Mouse (Mus musculus) heart, embryonic 11.5 days (tissue): ENCODE data around the gene Cdca5. TPM values are rescaled to one million over a fixed set of nuclear protein-coding genes. Genes with fewer than 3 reads are reported as not detected.
"Not testable (repeated sequence)": the region's sequence is repeated elsewhere in the genome, so short reads cannot be mapped to it uniquely, and the experiment has no call there.

Experiments
- ATAC-seq: fragments of 200-750 bp; cut with Nextera tagmentation; replicated peaks from 2 replicates; pipeline ENCODE4 v1.8.0; 2017; ENCODE audit warnings: moderate library complexity; ENCODE audit not compliant: insufficient number of reproducible peaks, low FRiP score, low TSS enrichment
- H3K27ac ChIP-seq: fragments of 300-500 bp; sonication (generic); 2 replicates; pipeline ENCODE4 v1.5.1; 2014; ENCODE audit warnings: mild to moderate bottlenecking, low read depth, low read length
- H3K27me3 ChIP-seq: fragments of 300-500 bp; sonication (generic); 2 replicates; pipeline ENCODE4 v1.6.1; 2014; ENCODE audit warnings: mild to moderate bottlenecking, low read length, mixed read lengths; ENCODE audit not compliant: control insufficient read depth, insufficient read depth
- H3K36me3 ChIP-seq: fragments of 300-500 bp; sonication (generic); 2 replicates; pipeline ENCODE4 v1.6.1; 2014; ENCODE audit warnings: mild to moderate bottlenecking, low read length, moderate library complexity, mixed read lengths; ENCODE audit not compliant: control insufficient read depth, insufficient read depth
- H3K4me1 ChIP-seq: fragments of 300-500 bp; sonication (generic); 2 replicates; pipeline ENCODE4 v1.6.1; 2014; ENCODE audit warnings: low read length; ENCODE audit not compliant: control insufficient read depth, insufficient read depth
- H3K4me2 ChIP-seq: fragments of 300-500 bp; sonication (generic); 2 replicates; pipeline ENCODE4 v1.6.1; 2014; ENCODE audit warnings: mild to moderate bottlenecking, moderate library complexity
- H3K4me3 ChIP-seq: fragments of 300-500 bp; sonication (generic); 2 replicates; pipeline ENCODE4 v1.5.1; 2014; ENCODE audit warnings: low read depth, low read length
- H3K9ac ChIP-seq: fragments of 300-500 bp; sonication (generic); 2 replicates; pipeline ENCODE4 v1.6.1; 2014; ENCODE audit warnings: mild to moderate bottlenecking, low read depth, low read length, moderate library complexity
- H3K9me3 ChIP-seq: fragments of 300-500 bp; sonication (generic); replicated peaks from 2 replicates; pipeline ENCODE4 v1.6.1; 2016; ENCODE audit warnings: low read length; ENCODE audit not compliant: control insufficient read depth
- WGBS: fragments of 180-500 bp; shearing (Covaris S2); extraction: QIAGEN DNeasy Blood & Tissue Kit; methylation state at CpG from one replicate; pipeline ENCODE4 v1.1.7; 2014; ENCODE audit not compliant: insufficient replicate concordance; 5-methylcytosine and 5-hydroxymethylcytosine counted together
- polyA plus RNA-seq: library from polyadenylated mRNA; unstranded; fragments of >200 nt; fragmentation: Nextera tagmentation; extraction: Ambion mirVana; gene quantifications from 2 replicates; pipeline ENCODE4 v1.2.1, GENCODE M21; 2014

Gene Cdca5
- polyA plus RNA-seq, 1 experiment from 2014 or later, result 33.4 TPM

DNA sequence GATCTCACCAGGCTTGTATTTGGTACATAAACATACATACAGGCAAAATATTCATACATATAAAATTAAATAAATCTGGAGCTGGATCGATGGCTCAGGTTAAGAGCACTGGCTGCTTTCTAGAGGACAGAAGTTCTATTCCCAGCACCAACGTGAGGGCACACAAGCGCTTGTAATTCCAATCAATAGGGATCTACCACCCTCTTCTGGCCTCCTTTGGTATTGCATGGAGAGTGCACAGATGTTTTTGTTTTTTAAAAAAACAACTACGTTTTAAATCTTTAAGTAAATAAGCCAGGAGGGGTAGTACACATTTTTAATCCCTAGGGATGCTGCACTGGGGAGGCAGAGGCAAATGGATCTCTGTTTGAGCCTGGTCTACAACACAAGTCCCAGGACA, 41.5 kb downstream of the Cdca5 start:
- ATAC-seq, result no peak
- H3K4me3 ChIP-seq, result no peak overlapping the region
- H3K4me2 ChIP-seq, result no peak overlapping the region

DNA sequence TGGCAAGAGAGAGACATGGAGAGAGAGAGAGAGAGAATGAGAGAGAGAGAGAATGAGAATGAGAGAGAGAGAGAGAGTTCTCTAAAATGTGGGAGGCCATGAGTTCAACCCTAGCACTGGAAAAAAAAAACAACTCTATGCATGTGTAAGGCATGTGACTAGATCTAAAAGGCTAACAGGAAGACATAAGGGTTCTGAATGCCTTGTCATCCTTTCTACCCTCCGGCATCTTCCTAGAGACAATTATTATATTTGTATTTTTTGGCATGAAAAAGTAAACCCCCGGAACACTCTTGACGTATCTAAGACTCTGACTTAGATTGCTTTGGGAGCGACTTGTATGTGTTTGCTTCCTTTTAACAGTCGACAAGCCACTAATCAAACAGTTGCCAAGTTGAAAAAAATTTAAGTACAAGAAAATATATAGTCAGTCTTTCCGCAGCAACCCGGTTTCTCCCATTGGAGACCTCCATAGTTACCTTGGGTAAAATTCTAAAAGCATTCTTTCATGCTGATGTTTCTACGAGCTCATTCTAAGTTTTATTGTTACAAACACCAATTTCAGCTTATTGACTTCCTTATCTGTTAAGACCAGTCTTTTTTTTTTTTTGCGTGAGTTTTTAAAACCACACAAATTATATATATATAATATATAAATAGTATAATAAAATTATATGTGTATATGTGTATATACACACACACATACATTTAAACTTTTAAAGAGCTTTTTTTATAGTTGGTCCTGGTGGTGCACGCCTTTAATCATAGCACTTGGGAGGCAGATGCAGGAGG, 42.2 kb downstream of the Cdca5 start:
- peak overlapping the region; percentile 61 for H3K9ac ChIP-seq

More for the DNA sequence above, 41.5 kb downstream of the Cdca5 start:
- H3K36me3 ChIP-seq, result no peaks in the 10 kb centered on the region
- no peaks in the 10 kb centered on the region for H3K27me3 ChIP-seq
- H3K9ac ChIP-seq, result no peak overlapping the region
- 24% methylated on average over 4 of the region's 4 CpGs for WGBS
- no peaks in the 10 kb centered on the region for H3K9me3 ChIP-seq
- H3K27ac ChIP-seq, result no peak overlapping the region
- peaks cover 5% of the 10 kb centered on the region; the same call in 1 of the 2 replicates for H3K4me1 ChIP-seq

DNA sequence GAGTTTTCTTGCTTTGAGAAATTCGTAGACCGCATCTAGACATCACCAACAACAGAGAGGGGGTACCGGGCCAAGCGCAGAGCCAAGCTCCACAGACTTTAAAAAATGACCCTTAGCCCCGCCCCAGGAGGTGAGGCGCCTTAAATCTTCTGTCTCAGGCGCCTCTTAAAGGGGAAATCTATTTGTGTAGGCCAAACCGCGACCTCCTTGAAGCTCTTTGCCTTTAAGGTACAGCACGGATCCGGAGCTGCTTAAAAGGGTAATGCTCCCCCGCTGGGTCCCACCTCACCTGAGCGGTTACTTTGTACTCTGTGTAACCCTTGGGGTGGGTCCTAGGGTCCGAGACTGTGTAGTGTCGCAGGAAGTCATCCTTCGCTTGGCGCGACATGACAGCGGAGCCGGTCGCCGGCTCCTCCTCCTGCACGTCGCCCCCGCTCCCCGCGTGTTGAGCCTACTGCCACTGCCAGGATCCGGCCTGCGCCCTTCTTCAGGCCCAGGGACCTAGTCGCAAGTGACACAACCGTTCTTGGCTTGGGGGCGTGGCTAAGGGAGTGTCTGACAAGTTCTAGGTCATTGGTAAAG, 43.1 kb downstream of the Cdca5 start, which contains the start of gene Snx15:
Gene Snx15, minus strand, starts transcription at position 545 of the 582 bp plus-strand sequence.
- Histone ChIP-seq H3K4me3 (peak within 1 kb of the TSS; percentile 40), H3K36me3 (no peaks in the 10 kb centered on the region), H3K27ac (peak within 1 kb of the TSS; percentile 52), H3K4me2 (peak within 1 kb of the TSS; percentile 52), H3K9ac (peak within 1 kb of the TSS; percentile 61), H3K4me1 (no peaks in the 10 kb centered on the region), H3K9me3 (no peaks in the 10 kb centered on the region), H3K27me3 (no peaks in the 10 kb centered on the region)
- under 1% methylated on average over 32 of the region's 32 CpGs for WGBS
- peak; percentile 85 for ATAC-seq

More for the DNA sequence above, 42.2 kb downstream of the Cdca5 start:
- no peaks in the 10 kb centered on the region for H3K9me3 ChIP-seq
- H3K27me3 ChIP-seq, result no peaks in the 10 kb centered on the region
- H3K4me3 ChIP-seq, result peak overlapping the region; percentile 40
- peak overlapping the region; percentile 52 for H3K4me2 ChIP-seq
- no peaks in the 10 kb centered on the region for H3K36me3 ChIP-seq
- peaks cover under 1% of the 10 kb centered on the region; the same call in 1 of the 2 replicates for H3K4me1 ChIP-seq
- H3K27ac ChIP-seq, result peak overlapping the region; percentile 52
- WGBS, result 69% methylated on average over 10 of the region's 10 CpGs
- no peak for ATAC-seq

DNA sequence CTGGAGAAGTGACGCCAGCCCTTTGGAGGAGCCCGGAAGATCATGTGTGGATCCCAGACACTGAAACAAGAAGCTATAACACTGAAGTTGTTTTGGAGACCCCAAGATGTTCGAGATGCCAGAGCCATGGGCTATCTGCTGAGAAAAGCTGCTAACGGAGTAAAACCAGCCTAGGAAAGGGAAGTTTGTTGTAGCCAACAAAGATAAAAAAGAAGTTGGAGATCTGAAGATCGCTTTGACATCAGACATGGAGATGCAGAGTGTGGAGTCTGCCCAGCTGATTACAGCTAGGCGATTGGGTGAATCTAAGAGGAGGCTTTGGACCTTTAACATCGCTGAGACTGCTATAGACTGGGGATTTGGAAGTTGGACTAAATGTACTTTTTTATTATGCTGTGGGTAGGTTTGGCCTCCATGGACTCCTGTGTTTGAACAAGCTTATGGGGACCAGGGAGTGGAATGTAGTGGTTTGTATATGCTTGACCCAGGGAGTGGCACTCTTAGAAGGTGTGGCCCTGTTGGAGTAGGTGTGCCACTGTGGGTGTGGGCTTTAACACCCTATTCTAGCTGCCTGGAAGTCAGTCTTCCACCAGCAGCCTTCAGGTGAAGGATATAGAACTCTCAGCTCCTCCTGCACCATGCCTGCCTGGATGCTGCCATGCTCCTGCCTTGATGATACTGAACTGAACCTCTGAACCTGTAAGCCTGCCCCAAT, 45.8 kb downstream of the Cdca5 start:
- not testable (repeated sequence) for H3K4me2 ChIP-seq

DNA sequence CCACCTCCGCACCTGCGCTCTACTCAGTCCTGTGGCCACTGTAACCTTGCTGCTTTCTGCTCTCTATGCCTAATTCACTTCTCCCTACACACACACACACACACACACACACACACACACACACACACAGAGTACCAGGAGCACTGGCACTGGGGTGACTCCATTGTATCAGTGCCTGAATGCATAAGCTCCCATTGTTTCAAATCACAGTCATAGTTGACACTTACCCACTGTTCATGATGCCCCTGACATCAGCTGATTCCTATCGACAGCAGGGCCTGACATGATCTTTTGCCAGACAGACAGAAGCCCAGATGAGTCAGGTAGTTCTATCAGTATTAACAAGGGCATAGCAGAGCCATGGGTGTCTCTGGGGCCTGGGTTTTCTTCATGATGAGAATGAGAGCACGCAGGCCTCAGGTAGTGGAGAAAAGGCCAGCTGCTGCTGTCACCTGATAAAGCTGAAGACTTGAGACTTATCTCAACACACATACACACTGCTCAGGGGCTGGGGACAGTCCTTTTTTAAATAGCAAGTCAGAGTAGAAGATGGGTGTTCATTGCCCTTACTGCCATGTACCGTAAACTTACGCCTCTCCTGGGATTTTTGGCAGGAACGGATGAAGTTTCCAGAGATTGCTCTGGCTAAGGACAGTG, 47.5 kb downstream of the Cdca5 start:
- Histone ChIP-seq H3K36me3 (peaks cover 2% of the 10 kb centered on the region), H3K4me2 (peak overlapping the region; percentile 37), H3K9me3 (no peaks in the 10 kb centered on the region), H3K4me3 (no peak overlapping the region), H3K9ac (0 out of 2 replicates have a peak overlapping the region, but pooled peaks have one; percentile 16), H3K27ac (peak overlapping the region; percentile 70), H3K4me1 (no peaks in the 10 kb centered on the region), H3K27me3 (no peaks in the 10 kb centered on the region)
- 81% methylated on average over 7 of the region's 7 CpGs for WGBS
- ATAC-seq, result peak; percentile 29; the same call in 1 of the 2 replicates

More for the DNA sequence above, 45.8 kb downstream of the Cdca5 start:
- not testable (repeated sequence) for H3K4me1 ChIP-seq, H3K36me3 ChIP-seq, H3K27ac ChIP-seq, ATAC-seq, H3K27me3 ChIP-seq, H3K9me3 ChIP-seq, H3K4me3 ChIP-seq, H3K9ac ChIP-seq
- WGBS, result 70% methylated on average over 7 of the region's 7 CpGs

DNA sequence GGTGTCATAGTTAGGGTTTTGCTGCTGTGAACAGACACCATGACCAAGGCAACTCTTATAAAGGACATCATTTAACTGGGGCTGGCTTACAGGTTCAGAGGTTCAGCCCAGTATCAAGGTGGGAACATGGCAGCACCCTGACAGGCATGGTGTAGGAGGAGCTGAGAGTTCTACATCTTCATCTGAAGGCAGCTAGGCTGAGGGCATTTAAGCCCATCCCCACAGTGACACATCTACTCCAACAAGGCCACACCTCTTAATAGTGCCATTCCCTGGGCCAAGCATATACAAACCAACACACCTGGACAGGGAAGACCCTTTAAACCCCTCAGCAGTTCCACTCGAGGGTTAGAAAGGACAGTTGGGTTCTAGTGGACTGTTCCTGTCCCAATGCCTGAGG, 48.4 kb downstream of the Cdca5 start:
- WGBS, result 36% methylated on average over 1 of the region's 1 CpGs
- peak overlapping the region; percentile 70; the same call in 1 of the 2 replicates for H3K27ac ChIP-seq
- not testable (repeated sequence) for H3K36me3 ChIP-seq, H3K9ac ChIP-seq, H3K4me1 ChIP-seq, H3K4me3 ChIP-seq, ATAC-seq, H3K27me3 ChIP-seq, H3K9me3 ChIP-seq
- peak overlapping the region; percentile 37 for H3K4me2 ChIP-seq

DNA sequence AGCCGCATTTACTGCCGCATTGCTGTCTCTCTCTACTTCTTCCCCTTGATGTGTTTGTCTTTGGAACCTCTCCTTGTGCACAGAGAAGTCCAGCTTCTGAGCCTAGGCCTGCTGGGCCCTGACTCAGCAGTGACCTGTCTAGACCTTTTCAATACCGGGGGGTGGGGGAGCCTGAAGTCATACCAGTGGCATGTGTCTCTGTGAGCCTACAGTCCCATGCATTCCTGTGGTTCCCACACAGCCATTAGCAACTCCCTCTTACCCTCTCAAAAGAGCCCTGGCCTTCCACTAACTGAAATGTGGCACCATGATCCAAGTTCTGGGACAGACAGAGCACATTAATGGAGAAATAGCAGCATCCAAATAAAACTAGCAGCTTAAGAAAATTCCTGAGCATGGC, 51.6 kb downstream of the Cdca5 start:
- H3K9me3 ChIP-seq, result no peaks in the 10 kb centered on the region
- no peaks in the 10 kb centered on the region for H3K4me1 ChIP-seq
- no peak overlapping the region for H3K4me3 ChIP-seq
- no peaks in the 10 kb centered on the region for H3K27me3 ChIP-seq
- 87% methylated on average over 3 of the region's 3 CpGs for WGBS
- no peak for ATAC-seq
- peaks cover 2% of the 10 kb centered on the region for H3K36me3 ChIP-seq
- no peak overlapping the region for H3K27ac ChIP-seq
- H3K4me2 ChIP-seq, result no peak overlapping the region
- H3K9ac ChIP-seq, result no peak overlapping the region; the same call in 1 of the 2 replicates

DNA sequence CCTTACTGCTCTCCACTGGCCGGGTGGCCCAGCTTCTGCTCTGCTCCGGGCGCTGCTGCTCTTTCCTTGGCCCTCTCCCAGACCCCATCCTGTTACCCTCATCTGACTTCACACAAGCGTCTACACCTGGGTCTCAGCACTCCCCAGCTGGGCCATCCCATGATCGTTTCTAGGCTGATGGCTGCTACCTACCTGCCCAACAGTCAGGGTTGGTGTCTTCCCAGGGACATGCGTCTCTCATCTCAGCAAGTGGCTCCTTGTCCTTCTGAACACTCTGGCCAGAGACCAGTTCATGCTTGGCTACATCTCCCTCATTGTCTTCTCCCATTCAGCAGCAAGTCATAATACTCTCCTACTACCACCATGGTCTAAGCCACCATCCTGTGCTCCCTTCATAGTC, 54.9 kb downstream of the Cdca5 start:
- WGBS, result 91% methylated on average over 6 of the region's 6 CpGs
- H3K9ac ChIP-seq, result peak overlapping the region; percentile 83; the same call in 1 of the 2 replicates
- peak overlapping the region; percentile 68; the same call in 1 of the 2 replicates for H3K4me3 ChIP-seq
- H3K4me1 ChIP-seq, result no peaks in the 10 kb centered on the region
- ATAC-seq, result no peak
- peaks cover 2% of the 10 kb centered on the region for H3K36me3 ChIP-seq
- no peaks in the 10 kb centered on the region for H3K9me3 ChIP-seq
- no peak overlapping the region for H3K27ac ChIP-seq
- H3K27me3 ChIP-seq, result no peaks in the 10 kb centered on the region
- peak overlapping the region; percentile 78 for H3K4me2 ChIP-seq
